Mouse (Mus musculus) T-helper 2 cell (primary cell): Measurements from ENCODE around the gene Atg10.

Source experiments
- in situ Hi-C: fragments of 300-600 bp; cut with MboI, MseI; formaldehyde crosslinking; loops from one replicate; pipeline ENCODE4 v1.15.1; 2025; ENCODE audit warnings: high pct_unique_total_duplicates

Gene Atg10

GRCm38 (mm10) chr13:91175347-91175746, 48.4 kb downstream of the Atg10 start:
- in situ Hi-C loops = no loop called here

GRCm38 (mm10) chr13:91171766-91172491, 51.8 kb downstream of the Atg10 start:
- in situ Hi-C loops = no loop called here

GRCm38 (mm10) chr13:91171205-91171604, 52.6 kb downstream of the Atg10 start:
- in situ Hi-C loops = no loop called here

- in situ Hi-C loops = no loop called here
Observed at GRCm38 (mm10) chr13:91169529-91170319, 54.0 kb downstream of the Atg10 start.

- in situ Hi-C loops = no loop called here
Observed at GRCm38 (mm10) chr13:91168486-91168885, 55.3 kb downstream of the Atg10 start.

- in situ Hi-C loops = no loop called here
Observed at GRCm38 (mm10) chr13:91167561-91167960, 56.2 kb downstream of the Atg10 start.

- in situ Hi-C loops = no loop called here
Observed at GRCm38 (mm10) chr13:91166286-91166685, 57.5 kb downstream of the Atg10 start.

GRCm38 (mm10) chr13:91165200-91165599, 58.6 kb downstream of the Atg10 start:
- in situ Hi-C loops = no loop called here

- in situ Hi-C loops = no loop called here
Observed at GRCm38 (mm10) chr13:91163292-91163691, 60.5 kb downstream of the Atg10 start.

GRCm38 (mm10) chr13:91162452-91162851, 61.3 kb downstream of the Atg10 start:
- in situ Hi-C loops = no loop called here

GRCm38 (mm10) chr13:91160616-91161015, 63.2 kb downstream of the Atg10 start:
- in situ Hi-C loops = no loop called here

GRCm38 (mm10) chr13:91159881-91160280, 63.9 kb downstream of the Atg10 start:
- in situ Hi-C loops = no loop called here

- in situ Hi-C loops = no loop called here
Observed at GRCm38 (mm10) chr13:91157941-91158340, 65.8 kb downstream of the Atg10 start.

GRCm38 (mm10) chr13:91157429-91157828, 66.3 kb downstream of the Atg10 start:
- in situ Hi-C loops = no loop called here

- in situ Hi-C loops = no loop called here
Observed at GRCm38 (mm10) chr13:91156949-91157348, 66.8 kb downstream of the Atg10 start.

- in situ Hi-C loops = no loop called here
Observed at GRCm38 (mm10) chr13:91156308-91156707, 67.5 kb downstream of the Atg10 start.

- in situ Hi-C loops = no loop called here
Observed at GRCm38 (mm10) chr13:91155429-91156207, 68.2 kb downstream of the Atg10 start.

- in situ Hi-C loops = no loop called here
Observed at GRCm38 (mm10) chr13:91154622-91155021, 69.1 kb downstream of the Atg10 start.

GRCm38 (mm10) chr13:91136337-91136736, 87.4 kb downstream of the Atg10 start:
- in situ Hi-C loops = no loop called here

- in situ Hi-C loops = no loop called here
Observed at GRCm38 (mm10) chr13:91133334-91133890, 90.4 kb downstream of the Atg10 start.

- in situ Hi-C loops = no loop called here
Observed at GRCm38 (mm10) chr13:91129071-91129470, 94.7 kb downstream of the Atg10 start.

- in situ Hi-C loops = no loop called here
Observed at GRCm38 (mm10) chr13:91128581-91128980, 95.2 kb downstream of the Atg10 start.
